Mouse (Mus musculus): ENCODE measurements around the gene Gm6169. TPM values are rescaled to one million over a fixed set of nuclear protein-coding genes. Genes with fewer than 3 reads are reported as not detected.
"Not testable (repeated sequence)": the region's sequence is repeated elsewhere in the genome, so short reads cannot be mapped to it uniquely, and the experiment has no call there.

Gene Gm6169
- polyA plus RNA-seq (2015; fragmentation: Nextera tagmentation; extraction: Ambion mirVana) = 1.9 and 2.2 TPM in 2 replicates

DNA sequence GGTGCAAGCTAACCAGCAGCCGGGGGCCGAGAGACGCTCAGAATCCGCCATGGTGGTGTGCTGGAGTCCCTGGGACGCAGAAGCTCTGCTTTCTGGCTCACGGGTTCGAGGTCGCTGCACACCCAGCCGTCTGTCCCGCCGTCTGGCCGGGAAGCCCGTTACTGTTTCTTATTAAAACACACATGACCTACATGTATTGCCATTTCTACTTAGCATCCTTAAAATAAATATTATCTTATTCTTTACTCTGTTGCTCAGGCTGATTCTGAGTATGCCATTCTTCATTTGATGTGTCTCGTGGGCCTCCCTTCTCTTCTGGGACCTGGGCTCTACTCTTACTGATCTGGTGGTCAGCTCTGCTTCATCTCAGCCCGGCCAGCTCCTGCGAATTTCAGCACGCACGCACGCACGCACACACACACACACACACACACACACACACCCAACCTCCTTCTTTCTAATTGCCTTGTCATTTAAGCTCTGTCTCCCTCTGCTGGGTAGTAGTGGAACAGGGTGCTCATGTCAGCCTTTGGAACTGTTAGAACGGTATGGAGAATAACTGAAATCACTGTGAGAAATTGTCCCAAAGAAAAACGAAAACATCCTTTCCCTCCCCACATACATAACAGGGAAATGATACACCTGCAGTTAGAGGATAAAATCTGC is at the start of gene Gm6169:
Gene Gm6169, minus strand, starts transcription at position 51 of the 666 bp plus-strand sequence.
- no peaks in the 10 kb centered on the region for H3K4me1 ChIP-seq (replicated peaks)
- H3K27ac ChIP-seq = no peak within 1 kb of the TSS
- no peak within 1 kb of the TSS for H3K9ac ChIP-seq
- no peak for ATAC-seq (replicated peaks; ENCODE audit: insufficient number of reproducible peaks, insufficient read depth, low FRiP score, low read depth)
- H3K27me3 ChIP-seq = no peaks in the 10 kb centered on the region
- H3K4me3 ChIP-seq = no peak within 1 kb of the TSS
- no peaks in the 10 kb centered on the region for H3K36me3 ChIP-seq
- no peak within 1 kb of the TSS for H3K4me2 ChIP-seq
- H3K9me3 ChIP-seq (replicated peaks) = no peaks in the 10 kb centered on the region
- whole genome bisulfite sequencing = 73% methylated on average over 22 of the region's 22 CpGs

- Histone ChIP-seq H3K27me3 (no peaks in the 10 kb centered on the region), H3K4me1 (replicated peaks) (no peaks in the 10 kb centered on the region), H3K27ac (no peak overlapping the region), H3K4me3 (no peak overlapping the region), H3K9ac (no peak overlapping the region), H3K36me3 (peaks cover 39% of the 10 kb centered on the region), H3K4me2 (no peak overlapping the region), H3K9me3 (replicated peaks) (no peaks in the 10 kb centered on the region)
- 56% methylated on average over 4 of the region's 4 CpGs for WGBS
- ATAC-seq (replicated peaks; ENCODE audit: insufficient number of reproducible peaks, insufficient read depth, low FRiP score, low read depth) = no peak
Observed at GRCm38 (mm10) chr13:97145834-97146233, 46.8 kb upstream of the Gm6169 start.

DNA sequence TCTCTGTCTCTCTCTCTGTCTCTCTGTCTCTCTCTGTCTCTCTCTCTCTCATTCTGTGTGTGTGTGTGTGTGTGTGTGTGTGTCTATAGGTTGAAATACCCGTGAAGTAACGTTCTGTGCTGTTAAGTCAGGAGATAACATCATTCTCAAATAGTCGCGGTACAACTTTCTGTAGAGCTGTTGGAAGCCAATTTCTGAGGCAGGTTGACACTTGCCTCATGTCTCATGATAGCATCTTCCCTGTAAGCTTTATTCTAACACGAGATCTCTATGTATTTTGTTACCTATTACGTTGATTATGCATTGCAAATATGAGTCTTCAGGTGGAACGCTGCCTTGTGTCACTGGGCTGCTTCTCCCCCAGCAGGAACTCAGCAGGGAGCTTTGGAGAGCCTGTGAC is 43.3 kb upstream of the Gm6169 start:
- Histone ChIP-seq H3K27me3 (no peaks in the 10 kb centered on the region), H3K27ac (no peak overlapping the region), H3K36me3 (peaks cover 17% of the 10 kb centered on the region), H3K4me1 (replicated peaks) (peaks cover 7% of the 10 kb centered on the region), H3K9ac (no peak overlapping the region), H3K4me2 (no peak overlapping the region), H3K9me3 (replicated peaks) (no peaks in the 10 kb centered on the region), H3K4me3 (no peak overlapping the region)
- no peak for ATAC-seq (replicated peaks; ENCODE audit: insufficient number of reproducible peaks, insufficient read depth, low FRiP score, low read depth)
- 82% methylated on average over 7 of the region's 7 CpGs for WGBS

DNA sequence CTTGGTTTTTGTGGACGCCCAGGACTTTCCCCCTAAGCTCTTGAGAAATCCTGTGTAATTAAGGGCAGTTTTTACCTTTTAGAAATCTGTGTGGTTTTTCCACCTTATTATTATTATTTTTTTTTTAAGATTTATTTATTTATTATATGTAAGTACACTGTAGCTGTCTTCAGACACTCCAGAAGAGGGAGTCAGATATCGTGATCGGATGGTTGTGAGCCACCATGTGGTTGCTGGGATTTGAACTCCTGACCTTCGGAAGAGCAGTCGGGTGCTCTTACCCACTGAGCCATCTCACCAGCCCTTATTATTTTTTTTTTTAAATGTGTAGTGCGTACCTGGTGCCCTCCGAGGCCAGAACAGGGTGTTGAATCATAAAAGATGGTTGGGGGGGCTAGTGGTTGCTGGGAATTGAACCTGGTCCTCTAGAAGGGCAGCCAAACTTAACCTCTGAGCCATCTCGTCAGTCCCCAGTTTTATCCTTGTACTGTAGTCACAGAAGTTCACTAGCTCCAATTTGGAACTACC is 39.4 kb upstream of the Gm6169 start:
- Histone ChIP-seq H3K4me1 (replicated peaks) (peaks cover 10% of the 10 kb centered on the region), H3K9ac (peak overlapping the region; percentile 91), H3K27ac (peak overlapping the region; percentile 93), H3K36me3 (peaks cover 13% of the 10 kb centered on the region), H3K4me2 (peak overlapping the region; percentile 59), H3K4me3 (peak overlapping the region; percentile 98)
- not testable (repeated sequence) for ATAC-seq (replicated peaks; ENCODE audit: insufficient number of reproducible peaks, insufficient read depth, low FRiP score, low read depth); H3K27me3 ChIP-seq; H3K9me3 ChIP-seq (replicated peaks)
- WGBS = 29% methylated on average over 8 of the region's 8 CpGs

DNA sequence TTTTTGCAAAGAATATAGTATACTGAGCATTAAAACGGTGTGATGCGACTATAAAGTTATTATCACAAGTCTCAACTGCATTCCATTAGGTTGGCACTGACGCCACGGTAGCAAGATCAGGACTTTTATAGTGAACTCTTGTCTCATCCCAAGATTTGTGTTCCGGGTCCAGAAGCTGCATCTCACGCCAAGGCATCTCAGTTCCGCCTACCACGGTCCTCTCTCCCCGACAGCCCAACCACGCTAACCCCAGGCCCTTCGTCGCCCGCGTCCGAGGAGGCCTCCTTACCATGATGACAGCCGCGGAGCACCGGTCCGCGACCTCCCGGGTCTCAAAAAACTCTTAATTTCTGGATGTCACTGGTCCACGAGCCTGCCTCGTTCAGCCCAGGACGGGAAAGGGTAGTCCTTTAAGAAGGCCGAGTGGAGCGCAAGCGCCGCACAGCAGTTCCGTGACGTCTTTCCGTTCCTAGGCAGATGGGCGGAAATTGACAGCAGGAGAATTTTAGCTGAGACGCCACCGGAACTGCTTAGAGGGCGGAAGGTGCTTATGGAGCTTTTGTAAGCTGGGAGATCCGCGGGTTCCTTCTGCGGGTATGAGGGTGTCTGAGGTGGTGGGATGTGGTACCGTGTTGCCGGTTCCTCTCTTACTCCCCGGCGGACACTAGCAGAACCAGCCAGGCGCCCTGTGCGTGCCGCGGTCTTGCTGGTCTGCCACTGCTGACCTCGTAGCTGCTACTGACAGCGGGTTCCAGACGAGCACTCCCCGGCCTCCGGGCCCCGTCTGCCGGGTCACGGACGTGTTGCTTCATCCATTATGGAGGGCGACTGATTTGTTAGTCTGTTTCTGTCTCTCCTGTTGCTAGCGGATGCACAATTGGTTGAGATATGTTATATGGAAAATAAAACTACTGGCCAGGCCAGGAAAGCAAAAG is 38.7 kb upstream of the Gm6169 start, which contains the start of the genes Gfm2 and Nsa2:
Gene Gfm2, plus strand, starts transcription at position 472 of the 935 bp plus-strand sequence.
Gene Nsa2, minus strand, starts transcription at position 472 of the 935 bp plus-strand sequence.
- peak within 1 kb of the TSS; percentile 98 for H3K4me3 ChIP-seq
- peak within 1 kb of the TSS; percentile 67 for H3K4me2 ChIP-seq
- no peaks in the 10 kb centered on the region for H3K9me3 ChIP-seq (replicated peaks)
- no peaks in the 10 kb centered on the region for H3K27me3 ChIP-seq
- peak within 1 kb of the TSS; percentile 93 for H3K27ac ChIP-seq
- peak within 1 kb of the TSS; percentile 91 for H3K9ac ChIP-seq
- H3K4me1 ChIP-seq (replicated peaks) = peaks cover 10% of the 10 kb centered on the region
- peaks cover 17% of the 10 kb centered on the region for H3K36me3 ChIP-seq
- WGBS = under 1% methylated on average over 57 of the region's 57 CpGs
- ATAC-seq (replicated peaks; ENCODE audit: insufficient number of reproducible peaks, insufficient read depth, low FRiP score, low read depth) = peak; percentile 96

GRCm38 (mm10) chr13:97130413-97130812 is 31.4 kb upstream of the Gm6169 start:
- not testable (repeated sequence) for ATAC-seq (replicated peaks; ENCODE audit: insufficient number of reproducible peaks, insufficient read depth, low FRiP score, low read depth); H3K4me2 ChIP-seq; H3K27ac ChIP-seq; H3K4me1 ChIP-seq (replicated peaks); H3K27me3 ChIP-seq; H3K4me3 ChIP-seq; H3K9ac ChIP-seq; H3K9me3 ChIP-seq (replicated peaks)
- WGBS = no CpG with 5 or more reads among the region's 2 CpGs
- H3K36me3 ChIP-seq = peaks cover 24% of the 10 kb centered on the region

GRCm38 (mm10) chr13:97129654-97130053 is 30.6 kb upstream of the Gm6169 start:
- H3K4me2 ChIP-seq; H3K4me3 ChIP-seq; H3K4me1 ChIP-seq (replicated peaks); H3K27me3 ChIP-seq; H3K9me3 ChIP-seq (replicated peaks); H3K9ac ChIP-seq; ATAC-seq (replicated peaks; ENCODE audit: insufficient number of reproducible peaks, insufficient read depth, low FRiP score, low read depth); H3K27ac ChIP-seq: not testable (repeated sequence)
- WGBS = 82% methylated on average over 4 of the region's 4 CpGs
- H3K36me3 ChIP-seq = peaks cover 17% of the 10 kb centered on the region

- H3K4me3 ChIP-seq = no peak overlapping the region
- H3K4me1 ChIP-seq (replicated peaks) = no peaks in the 10 kb centered on the region
- no peaks in the 10 kb centered on the region for H3K36me3 ChIP-seq
- no peak overlapping the region for H3K27ac ChIP-seq
- no peak for ATAC-seq (replicated peaks; ENCODE audit: insufficient number of reproducible peaks, insufficient read depth, low FRiP score, low read depth)
- 71% methylated on average over 3 of the region's 3 CpGs for WGBS
- H3K4me2 ChIP-seq = no peak overlapping the region
- no peaks in the 10 kb centered on the region for H3K9me3 ChIP-seq (replicated peaks)
- no peaks in the 10 kb centered on the region for H3K27me3 ChIP-seq
- H3K9ac ChIP-seq = no peak overlapping the region
Observed at GRCm38 (mm10) chr13:97121341-97121740, 22.3 kb upstream of the Gm6169 start.

GRCm38 (mm10) chr13:97109046-97109445 is 10.0 kb upstream of the Gm6169 start:
- no peaks in the 10 kb centered on the region for H3K9me3 ChIP-seq (replicated peaks)
- WGBS = 77% methylated on average over 4 of the region's 4 CpGs

DNA sequence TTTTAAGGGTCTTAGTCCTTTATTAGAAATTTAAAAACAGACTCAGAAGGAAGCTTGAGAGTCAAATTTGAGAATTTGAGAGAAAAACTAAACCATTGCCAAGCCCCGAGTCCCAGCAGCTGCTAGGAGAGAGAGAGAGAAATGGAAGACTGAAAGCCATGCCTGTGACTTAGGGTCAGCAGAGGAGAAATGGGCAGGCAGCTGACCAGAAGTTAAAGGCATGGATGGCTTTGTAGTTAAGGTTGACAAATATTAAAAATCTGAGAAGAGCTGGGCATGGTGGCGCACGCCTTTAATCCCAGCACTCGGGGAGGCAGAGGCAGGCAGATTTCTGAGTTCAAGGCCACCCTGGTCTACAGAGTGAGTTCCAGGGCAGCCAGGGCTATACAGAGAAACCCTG is 8.7 kb upstream of the Gm6169 start:
- not testable (repeated sequence) for H3K9ac ChIP-seq; H3K27me3 ChIP-seq; H3K9me3 ChIP-seq (replicated peaks); H3K27ac ChIP-seq; H3K4me1 ChIP-seq (replicated peaks); H3K4me3 ChIP-seq; H3K4me2 ChIP-seq; H3K36me3 ChIP-seq; ATAC-seq (replicated peaks; ENCODE audit: insufficient number of reproducible peaks, insufficient read depth, low FRiP score, low read depth)
- WGBS = 91% methylated on average over 4 of the region's 4 CpGs

More at GRCm38 (mm10) chr13:97109046-97109445, 10.0 kb upstream of the Gm6169 start:
- no peak overlapping the region for H3K4me3 ChIP-seq
- no peak for ATAC-seq (replicated peaks; ENCODE audit: insufficient number of reproducible peaks, insufficient read depth, low FRiP score, low read depth)
- no peak overlapping the region for H3K27ac ChIP-seq
- H3K9ac ChIP-seq = no peak overlapping the region
- H3K4me2 ChIP-seq = no peak overlapping the region
- H3K27me3 ChIP-seq = no peaks in the 10 kb centered on the region
- no peaks in the 10 kb centered on the region for H3K4me1 ChIP-seq (replicated peaks)
- H3K36me3 ChIP-seq = peaks cover under 1% of the 10 kb centered on the region; the same call in 1 of the 2 replicates

- Histone ChIP-seq H3K9me3 (replicated peaks) (no peaks in the 10 kb centered on the region), H3K4me1 (replicated peaks) (no peaks in the 10 kb centered on the region), H3K4me2 (no peak overlapping the region), H3K4me3 (no peak overlapping the region), H3K27me3 (no peaks in the 10 kb centered on the region), H3K27ac (no peak overlapping the region), H3K9ac (no peak overlapping the region), H3K36me3 (no peaks in the 10 kb centered on the region)
- no peak for ATAC-seq (replicated peaks; ENCODE audit: insufficient number of reproducible peaks, insufficient read depth, low FRiP score, low read depth)
- WGBS = 78% methylated on average over 7 of the region's 7 CpGs
Observed at GRCm38 (mm10) chr13:97104996-97105395, 6.0 kb upstream of the Gm6169 start.
